Mouse (Mus musculus): ENCODE measurements around the gene Eif6. TPM values are rescaled to one million over a fixed set of nuclear protein-coding genes. Genes with fewer than 3 reads are reported as not detected.

Gene Eif6
- polyA plus RNA-seq, 1 experiment from 2014 or later: 215 TPM

- Histone ChIP-seq H3K27ac (no peak overlapping the region), H3K4me3 (no peak overlapping the region), H3K27me3 (ENCODE audit: insufficient read depth, poor library complexity, severe bottlenecking) (no peaks in the 10 kb centered on the region; the same call in 1 of the 2 replicates), H3K4me1 (peaks cover 7% of the 10 kb centered on the region), H3K36me3 (no peaks in the 10 kb centered on the region), H3K9me3 (no peaks in the 10 kb centered on the region)
- DNase-seq (ENCODE audit: low spot score): no peak
- WGBS: 55% methylated on average over 3 of the region's 3 CpGs
Measured at GRCm38 (mm10) chr2:155802761-155803160, 24.0 kb downstream of the Eif6 start.

DNA sequence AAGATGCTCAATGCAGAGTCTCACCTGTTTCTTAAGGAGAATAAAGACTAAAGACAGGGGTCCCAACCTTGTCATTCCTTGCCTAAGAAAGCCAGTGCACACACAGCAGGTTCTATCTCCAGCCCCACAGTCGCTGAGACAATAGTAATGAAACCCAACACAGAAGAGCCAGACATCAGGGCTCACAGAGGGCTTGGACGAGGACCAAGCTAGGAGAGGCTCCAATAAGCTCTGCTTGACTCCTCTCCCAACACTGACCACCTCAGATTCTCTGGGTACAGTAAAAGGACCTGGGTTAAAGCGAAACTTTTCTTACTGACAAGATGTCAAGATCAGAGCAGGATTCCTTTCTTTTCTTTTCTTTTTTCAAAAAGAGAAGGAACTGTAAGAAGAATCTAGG lies 28.1 kb downstream of the Eif6 start:
- H3K4me1 ChIP-seq: no peaks in the 10 kb centered on the region
- no peak for DNase-seq (ENCODE audit: low spot score)
- no peaks in the 10 kb centered on the region; the same call in 1 of the 2 replicates for H3K27me3 ChIP-seq (ENCODE audit: insufficient read depth, poor library complexity, severe bottlenecking)
- 61% methylated on average over 3 of the region's 3 CpGs for WGBS
- no peaks in the 10 kb centered on the region for H3K36me3 ChIP-seq
- no peaks in the 10 kb centered on the region for H3K9me3 ChIP-seq
- H3K27ac ChIP-seq: no peak overlapping the region
- no peak overlapping the region for H3K4me3 ChIP-seq

- WGBS: 81% methylated on average over 12 of the region's 12 CpGs
- no peak for DNase-seq (ENCODE audit: low spot score)
- H3K36me3 ChIP-seq: no peaks in the 10 kb centered on the region
- H3K4me3 ChIP-seq: no peak overlapping the region
- peaks cover 7% of the 10 kb centered on the region; the same call in 1 of the 2 replicates for H3K4me1 ChIP-seq
- no peak overlapping the region for H3K27ac ChIP-seq
- H3K27me3 ChIP-seq (ENCODE audit: insufficient read depth, poor library complexity, severe bottlenecking): peaks cover 4% of the 10 kb centered on the region; the same call in 1 of the 2 replicates
- no peaks in the 10 kb centered on the region for H3K9me3 ChIP-seq
Measured at GRCm38 (mm10) chr2:155794674-155795445, 31.9 kb downstream of the Eif6 start.

- no peak overlapping the region for H3K27ac ChIP-seq
- peak overlapping the region; percentile 27; the same call in 1 of the 2 replicates for H3K4me3 ChIP-seq
- 33% methylated on average over 12 of the region's 12 CpGs for WGBS
Measured at GRCm38 (mm10) chr2:155792899-155793298, 33.8 kb downstream of the Eif6 start.

GRCm38 (mm10) chr2:155787949-155788931 lies 38.5 kb downstream of the Eif6 start:
- Histone ChIP-seq H3K4me3 (no peak overlapping the region), H3K27me3 (ENCODE audit: insufficient read depth, poor library complexity, severe bottlenecking) (peaks cover 11% of the 10 kb centered on the region; the same call in 1 of the 2 replicates), H3K27ac (no peak overlapping the region), H3K9me3 (no peaks in the 10 kb centered on the region), H3K36me3 (no peaks in the 10 kb centered on the region), H3K4me1 (peaks cover 4% of the 10 kb centered on the region; the same call in 1 of the 2 replicates)
- WGBS: 62% methylated on average over 18 of the region's 18 CpGs
- DNase-seq (ENCODE audit: low spot score): no peak

More at GRCm38 (mm10) chr2:155792899-155793298, 33.8 kb downstream of the Eif6 start:
- no peaks in the 10 kb centered on the region for H3K9me3 ChIP-seq
- H3K36me3 ChIP-seq: no peaks in the 10 kb centered on the region
- H3K4me1 ChIP-seq: peaks cover 7% of the 10 kb centered on the region; the same call in 1 of the 2 replicates
- no peak for DNase-seq (ENCODE audit: low spot score)
- peaks cover 4% of the 10 kb centered on the region; the same call in 1 of the 2 replicates for H3K27me3 ChIP-seq (ENCODE audit: insufficient read depth, poor library complexity, severe bottlenecking)

- no peak for DNase-seq (ENCODE audit: low spot score)
- H3K27ac ChIP-seq: no peak overlapping the region
- no peaks in the 10 kb centered on the region for H3K9me3 ChIP-seq
- no peaks in the 10 kb centered on the region for H3K36me3 ChIP-seq
- 60% methylated on average over 5 of the region's 5 CpGs for WGBS
- H3K27me3 ChIP-seq (ENCODE audit: insufficient read depth, poor library complexity, severe bottlenecking): peaks cover 11% of the 10 kb centered on the region; the same call in 1 of the 2 replicates
- H3K4me1 ChIP-seq: no peaks in the 10 kb centered on the region
- no peak overlapping the region for H3K4me3 ChIP-seq
Measured at GRCm38 (mm10) chr2:155786905-155787304, 39.8 kb downstream of the Eif6 start.

- Histone ChIP-seq H3K27ac (no peak overlapping the region), H3K27me3 (ENCODE audit: insufficient read depth, poor library complexity, severe bottlenecking) (peaks cover 7% of the 10 kb centered on the region; the same call in 1 of the 2 replicates), H3K4me1 (no peaks in the 10 kb centered on the region), H3K4me3 (no peak overlapping the region), H3K9me3 (no peaks in the 10 kb centered on the region), H3K36me3 (no peaks in the 10 kb centered on the region)
- 73% methylated on average over 6 of the region's 6 CpGs for WGBS
- no peak for DNase-seq (ENCODE audit: low spot score)
Measured at GRCm38 (mm10) chr2:155784534-155784933, 42.2 kb downstream of the Eif6 start.

GRCm38 (mm10) chr2:155779506-155779905 lies 47.2 kb downstream of the Eif6 start:
- Histone ChIP-seq H3K4me1 (peaks cover 9% of the 10 kb centered on the region; the same call in 1 of the 2 replicates), H3K27ac (no peak overlapping the region), H3K4me3 (no peak overlapping the region), H3K27me3 (ENCODE audit: insufficient read depth, poor library complexity, severe bottlenecking) (peaks cover 42% of the 10 kb centered on the region), H3K9me3 (no peaks in the 10 kb centered on the region), H3K36me3 (no peaks in the 10 kb centered on the region)
- no peak for DNase-seq (ENCODE audit: low spot score)
- 85% methylated on average over 3 of the region's 3 CpGs for WGBS

- Histone ChIP-seq H3K27ac (no peak overlapping the region), H3K36me3 (no peaks in the 10 kb centered on the region), H3K4me1 (peaks cover 9% of the 10 kb centered on the region; the same call in 1 of the 2 replicates), H3K4me3 (no peak overlapping the region), H3K27me3 (ENCODE audit: insufficient read depth, poor library complexity, severe bottlenecking) (peaks cover 44% of the 10 kb centered on the region), H3K9me3 (no peaks in the 10 kb centered on the region)
- WGBS: 60% methylated on average over 7 of the region's 7 CpGs
- DNase-seq (ENCODE audit: low spot score): no peak
Measured at GRCm38 (mm10) chr2:155779066-155779465, 47.7 kb downstream of the Eif6 start.

GRCm38 (mm10) chr2:155778004-155778403 lies 48.7 kb downstream of the Eif6 start:
- Histone ChIP-seq H3K27ac (no peak overlapping the region), H3K4me1 (peaks cover 9% of the 10 kb centered on the region; the same call in 1 of the 2 replicates), H3K27me3 (ENCODE audit: insufficient read depth, poor library complexity, severe bottlenecking) (peaks cover 54% of the 10 kb centered on the region), H3K4me3 (no peak overlapping the region), H3K9me3 (no peaks in the 10 kb centered on the region), H3K36me3 (no peaks in the 10 kb centered on the region)
- DNase-seq (ENCODE audit: low spot score): no peak
- whole genome bisulfite sequencing: 54% methylated on average over 6 of the region's 6 CpGs

GRCm38 (mm10) chr2:155777688-155777985 lies 49.1 kb downstream of the Eif6 start:
- H3K36me3 ChIP-seq: no peaks in the 10 kb centered on the region
- no peak overlapping the region for H3K27ac ChIP-seq
- H3K27me3 ChIP-seq (ENCODE audit: insufficient read depth, poor library complexity, severe bottlenecking): peaks cover 58% of the 10 kb centered on the region
- H3K4me3 ChIP-seq: no peak overlapping the region
- peaks cover 9% of the 10 kb centered on the region; the same call in 1 of the 2 replicates for H3K4me1 ChIP-seq
- no peaks in the 10 kb centered on the region for H3K9me3 ChIP-seq
- 75% methylated on average over 4 of the region's 4 CpGs for WGBS
- DNase-seq (ENCODE audit: low spot score): no peak

DNA sequence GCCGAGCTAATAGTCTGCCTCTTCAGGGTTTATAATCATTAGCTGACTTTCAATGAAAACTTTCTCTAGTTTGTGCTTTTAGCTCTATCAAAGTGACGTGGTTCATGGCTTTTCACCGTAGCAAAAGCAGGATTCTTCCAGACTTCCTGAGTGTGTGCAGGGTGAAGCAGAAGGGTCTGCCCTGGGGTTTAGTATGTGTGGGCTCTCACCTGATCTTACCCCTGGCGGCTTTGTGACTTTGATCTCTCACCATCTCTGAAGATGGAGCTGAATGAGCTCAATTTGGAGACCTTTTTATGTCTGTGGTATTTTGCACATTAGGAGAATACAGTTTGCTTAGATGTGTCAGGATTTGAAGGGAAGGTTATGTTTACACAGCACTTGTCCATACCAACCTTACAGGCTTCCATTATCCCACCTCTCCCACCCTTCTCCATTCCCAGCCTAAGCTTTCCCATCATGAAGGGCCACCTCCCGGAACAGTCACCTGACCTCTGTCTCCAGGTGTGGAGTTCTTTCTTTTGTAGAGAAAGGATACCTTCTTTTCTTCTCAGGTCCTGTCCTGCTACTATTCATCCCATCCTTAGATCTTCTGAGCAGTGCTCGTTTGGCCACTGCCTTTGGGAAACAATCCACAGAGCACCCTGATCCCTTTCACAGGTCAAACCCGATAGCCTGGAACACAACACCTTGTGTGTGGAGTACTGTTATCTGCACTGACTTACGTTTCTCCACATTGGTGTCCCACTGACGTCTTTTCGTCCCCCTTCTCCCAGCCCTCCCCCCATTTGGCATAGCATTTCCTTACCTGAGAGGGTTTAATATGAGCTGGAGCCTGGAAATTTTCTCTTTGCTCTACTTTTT lies 49.7 kb downstream of the Eif6 start:
- H3K4me3 ChIP-seq: no peak overlapping the region
- H3K9me3 ChIP-seq: no peaks in the 10 kb centered on the region
- peaks cover 9% of the 10 kb centered on the region; the same call in 1 of the 2 replicates for H3K4me1 ChIP-seq
- no peaks in the 10 kb centered on the region for H3K36me3 ChIP-seq
- DNase-seq (ENCODE audit: low spot score): no peak
- peaks cover 63% of the 10 kb centered on the region for H3K27me3 ChIP-seq (ENCODE audit: insufficient read depth, poor library complexity, severe bottlenecking)
- no peak overlapping the region for H3K27ac ChIP-seq
- WGBS: 60% methylated on average over 10 of the region's 10 CpGs

All from heart, embryonic 10.5 days (tissue).